Mouse (Mus musculus) kidney, postnatal 14 days (tissue): ENCODE measurements at regions not wholly inside any gene's neighbourhood (a gene's known extent, or its start where the extent isn't known, plus 50 kb on each side); places are given as distances from the start of the nearest gene placed in this dataset.

ENCODE experiments used
- DNase-seq: peaks from one replicate; pipeline ENCODE4 v3.0.0; 2022; ENCODE audit warnings: mixed read lengths

- no peak for DNase-seq
Measured at GRCm38 (mm10) chr11:111155023-111155422, 89.1 kb downstream of the Kcnj2 start.

- DNase-seq: no peak
Measured at GRCm38 (mm10) chr11:111155747-111156146, 89.8 kb downstream of the Kcnj2 start.

- no peak for DNase-seq
Measured at GRCm38 (mm10) chr11:111159299-111159698, 93.3 kb downstream of the Kcnj2 start.

- no peak for DNase-seq
Measured at GRCm38 (mm10) chr11:111164907-111165306, 98.9 kb downstream of the Kcnj2 start.

- DNase-seq: no peak
Measured at GRCm38 (mm10) chr11:111170174-111170800, 104.3 kb downstream of the Kcnj2 start.

GRCm38 (mm10) chr11:111173525-111173924, 107.6 kb downstream of the Kcnj2 start:
- no peak for DNase-seq

- DNase-seq: no peak
Measured at GRCm38 (mm10) chr11:111175566-111175965, 109.6 kb downstream of the Kcnj2 start.

- no peak for DNase-seq
Measured at GRCm38 (mm10) chr11:111177516-111177915, 111.6 kb downstream of the Kcnj2 start.

GRCm38 (mm10) chr11:111197422-111197821, 131.5 kb downstream of the Kcnj2 start:
- no peak for DNase-seq

GRCm38 (mm10) chr11:111200512-111200911, 134.5 kb downstream of the Kcnj2 start:
- DNase-seq: no peak

- DNase-seq: no peak
Measured at GRCm38 (mm10) chr11:111202780-111203179, 136.8 kb downstream of the Kcnj2 start.

GRCm38 (mm10) chr11:111210565-111210964, 144.6 kb downstream of the Kcnj2 start:
- DNase-seq: no peak

- no peak for DNase-seq
Measured at GRCm38 (mm10) chr11:111212038-111212701, 146.2 kb downstream of the Kcnj2 start.

- no peak for DNase-seq
Measured at GRCm38 (mm10) chr11:111212702-111213328, 146.9 kb downstream of the Kcnj2 start.

GRCm38 (mm10) chr11:111215006-111215405, 149.0 kb downstream of the Kcnj2 start:
- no peak for DNase-seq

- DNase-seq: no peak
Measured at GRCm38 (mm10) chr11:111223834-111224233, 157.9 kb downstream of the Kcnj2 start.

GRCm38 (mm10) chr11:111227305-111227704, 161.3 kb downstream of the Kcnj2 start:
- DNase-seq: no peak

- no peak for DNase-seq
Measured at GRCm38 (mm10) chr11:111236741-111237140, 170.8 kb downstream of the Kcnj2 start.

GRCm38 (mm10) chr11:111239784-111240183, 173.8 kb downstream of the Kcnj2 start:
- DNase-seq: no peak

- DNase-seq: no peak
Measured at GRCm38 (mm10) chr11:111252226-111252625, 186.3 kb downstream of the Kcnj2 start.

GRCm38 (mm10) chr11:111256596-111256995, 190.6 kb downstream of the Kcnj2 start:
- DNase-seq: no peak

- no peak for DNase-seq
Measured at GRCm38 (mm10) chr11:111260691-111261383, 194.9 kb downstream of the Kcnj2 start.

- no peak for DNase-seq
Measured at GRCm38 (mm10) chr11:111273651-111274050, 207.7 kb downstream of the Kcnj2 start.

GRCm38 (mm10) chr11:111280769-111281168, 214.8 kb downstream of the Kcnj2 start:
- no peak for DNase-seq
